ENCODE assay signal across 25 mouse cellular contexts in the genomic region with DNA sequence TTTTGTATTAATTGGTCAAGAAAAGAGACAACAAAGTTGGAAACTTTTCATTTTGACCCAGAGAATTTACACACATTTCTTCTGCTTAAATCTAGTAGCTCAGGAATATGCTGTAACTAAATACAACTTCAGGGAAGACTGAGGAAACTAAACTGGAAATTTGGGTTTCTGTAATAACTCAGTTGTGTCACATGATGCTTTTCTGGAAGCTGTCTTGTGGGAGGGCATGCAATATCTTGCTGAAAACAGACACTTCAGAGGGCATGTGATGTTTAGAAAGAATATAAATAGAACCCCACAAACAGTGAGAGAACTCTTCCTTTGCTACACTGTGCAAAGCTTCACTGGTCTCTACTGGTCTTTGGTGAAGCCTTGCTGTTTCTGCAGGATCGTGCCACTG.
"Had no signal": no experiment of that assay in that cellular context is flagged by ENCODE, and none has a peak within 500 bp of the region (broad histone marks: within the 10 kb centered on the region; RNA-seq: fewer than 3 reads in every experiment).

No protein-coding gene starts in this region.

- H3K27me3 ChIP-seq: heart, embryonic 13.5 days; heart, embryonic 15.5 days; intestine, embryonic 15.5 days; kidney, embryonic 15.5 days; limb, embryonic 13.5 days; limb, embryonic 15.5 days; liver, embryonic 12.5 days had no signal

- H3K9me3 ChIP-seq: heart, embryonic 13.5 days; heart, embryonic 15.5 days; intestine, embryonic 15.5 days; kidney, embryonic 15.5 days; limb, embryonic 13.5 days; limb, embryonic 15.5 days; liver, embryonic 12.5 days had no signal

- ATAC-seq: hindbrain, embryonic 16.5 days; inflammation-experienced regulatory T-cells, adult 6 months; intestine, embryonic 15.5 days; intestine, postnatal 0 days; liver, embryonic 12.5 days had no signal

- H3K36me3 ChIP-seq: heart, embryonic 13.5 days; heart, embryonic 15.5 days; intestine, embryonic 15.5 days; kidney, embryonic 15.5 days; limb, embryonic 13.5 days; limb, embryonic 15.5 days; liver, embryonic 12.5 days had no signal

- H3K9ac ChIP-seq: heart, embryonic 13.5 days; heart, embryonic 15.5 days; hindbrain, embryonic 14.5 days; intestine, embryonic 15.5 days; kidney, embryonic 15.5 days; limb, embryonic 13.5 days; limb, embryonic 15.5 days; liver, embryonic 12.5 days had no signal

- DNase-seq: gastrocnemius, postnatal 14 days; gastrocnemius, postnatal 36 days; heart, adult 2 months; heart, postnatal 14 days; heart, postnatal 36 days; kidney, adult 2 months; kidney, adult 9 months; kidney, postnatal 14 days; kidney, postnatal 36 days; layer of hippocampus, adult 9-11 months; layer of hippocampus, postnatal 36 days; left cerebral cortex, postnatal 4 days had no signal

- H3K27ac ChIP-seq: heart, adult 2 months; heart, embryonic 13.5 days; heart, embryonic 15.5 days; hindbrain, embryonic 14.5 days; kidney, embryonic 15.5 days; kidney, postnatal 0 days; limb, embryonic 13.5 days; limb, embryonic 15.5 days; liver, embryonic 12.5 days had no signal

- H3K4me2 ChIP-seq: heart, embryonic 11.5 days; heart, embryonic 13.5 days; heart, embryonic 15.5 days; hindbrain, embryonic 14.5 days; intestine, embryonic 15.5 days; kidney, embryonic 15.5 days; limb, embryonic 13.5 days; limb, embryonic 15.5 days; liver, embryonic 12.5 days had no signal

- H3K4me1 ChIP-seq: heart, embryonic 13.5 days; heart, embryonic 15.5 days; intestine, embryonic 15.5 days; kidney, embryonic 15.5 days; limb, embryonic 13.5 days; liver, embryonic 12.5 days had no signal

- H3K4me3 ChIP-seq: heart, adult 2 months; heart, embryonic 13.5 days; heart, embryonic 15.5 days; intestine, embryonic 15.5 days; kidney, embryonic 15.5 days; limb, embryonic 13.5 days; limb, embryonic 15.5 days; liver, embryonic 12.5 days had no signal
